Mouse (Mus musculus): ENCODE data around the gene Vipr1. TPM values are rescaled to one million over a fixed set of nuclear protein-coding genes. Genes with fewer than 3 reads are reported as not detected.

Vipr1 gene
- 0.77 and 1.1 TPM in 2 replicates for polyA plus RNA-seq (2015; fragmentation: Nextera tagmentation; extraction: Ambion mirVana)

GRCm38 (mm10) chr9:121642401-121643181, at the start of gene Vipr1:
Gene Vipr1 (plus strand): TSS chr9:121642716.

GRCm38 (mm10) chr9:121642001-121642400, 515 bp upstream of the Vipr1 start, which contains the start of gene Lyzl4:
Gene Lyzl4 (minus strand): TSS chr9:121642096.

GRCm38 (mm10) chr9:121704646-121705625, 62.4 kb downstream of the Vipr1 start, which contains the start of gene Sec22c:
Gene Sec22c (minus strand): TSS chr9:121705490.

GRCm38 (mm10) chr9:121709898-121710583, 67.5 kb downstream of the Vipr1 start, which contains the start of gene Ss18l2:
Gene Ss18l2 (plus strand): TSS chr9:121710329.

GRCm38 (mm10) chr9:121718792-121719318, 76.3 kb downstream of the Vipr1 start, which contains the start of gene Nktr:
Gene Nktr (plus strand): TSS chr9:121719169.

Other genes with a start within 250 kb of the Vipr1 start
- 6.8 and 11.0 TPM in 2 replicates for gene Cck, start 147.0 kb upstream of the Vipr1 start, polyA plus RNA-seq (2015; fragmentation: Nextera tagmentation; extraction: Ambion mirVana)
- 0.17 and 0.29 TPM in 2 replicates for gene Lyzl4, start 620 bp upstream of the Vipr1 start, polyA plus RNA-seq (2015; fragmentation: Nextera tagmentation; extraction: Ambion mirVana)
- 5.8 and 6.1 TPM in 2 replicates for gene Sec22c, start 62.8 kb downstream of the Vipr1 start, polyA plus RNA-seq (2015; fragmentation: Nextera tagmentation; extraction: Ambion mirVana)
- gene Ss18l2, start 67.6 kb downstream of the Vipr1 start, polyA plus RNA-seq (2015; fragmentation: Nextera tagmentation; extraction: Ambion mirVana), result 113 and 114 TPM in 2 replicates
- 29.6 and 37.6 TPM in 2 replicates for gene Nktr, start 76.5 kb downstream of the Vipr1 start, polyA plus RNA-seq (2015; fragmentation: Nextera tagmentation; extraction: Ambion mirVana)
- gene Zfp651, start 116.6 kb downstream of the Vipr1 start, polyA plus RNA-seq (2015; fragmentation: Nextera tagmentation; extraction: Ambion mirVana), result 21.2 and 21.4 TPM in 2 replicates
- 0.08 and 0.27 TPM in 2 replicates for gene Klhl40, start 134.9 kb downstream of the Vipr1 start, polyA plus RNA-seq (2015; fragmentation: Nextera tagmentation; extraction: Ambion mirVana)
- gene Hhatl, start 149.8 kb downstream of the Vipr1 start, polyA plus RNA-seq (2015; fragmentation: Nextera tagmentation; extraction: Ambion mirVana), result 4.2 and 4.6 TPM in 2 replicates
- 0.16 and 0.33 TPM in 2 replicates for gene Ccdc13, start 196.7 kb downstream of the Vipr1 start, polyA plus RNA-seq (2015; fragmentation: Nextera tagmentation; extraction: Ambion mirVana)
- 265 and 303 TPM in 2 replicates for gene Higd1a, start 215.6 kb downstream of the Vipr1 start, polyA plus RNA-seq (2015; fragmentation: Nextera tagmentation; extraction: Ambion mirVana)